Mouse (Mus musculus) midbrain, embryonic 13.5 days (tissue): Measurements from ENCODE around the gene Rnf44. TPM values are rescaled to one million over a fixed set of nuclear protein-coding genes. Genes with fewer than 3 reads are reported as not detected.

Experiments
- ATAC-seq: fragments of 200-750 bp; cut with Nextera tagmentation; 2 replicates; pipeline ENCODE4 v1.8.0; 2017; ENCODE audit warnings: mild to moderate bottlenecking, moderate TSS enrichment, moderate library complexity
- H3K27ac ChIP-seq: fragments of 300-500 bp; sonication (generic); 2 replicates; pipeline ENCODE4 v1.5.1; 2015; ENCODE audit warnings: inconsistent platforms, mild to moderate bottlenecking, moderate library complexity
- H3K27me3 ChIP-seq: fragments of 300-500 bp; sonication (generic); 2 replicates; pipeline ENCODE4 v1.6.1; 2015; ENCODE audit warnings: mild to moderate bottlenecking, inconsistent platforms
- H3K36me3 ChIP-seq: fragments of 300-500 bp; sonication (generic); 2 replicates; pipeline ENCODE4 v1.6.1; 2015; ENCODE audit warnings: mild to moderate bottlenecking, inconsistent platforms
- H3K4me1 ChIP-seq: fragments of 300-500 bp; sonication (generic); replicated peaks from 2 replicates; pipeline ENCODE4 v1.6.1; 2015; ENCODE audit warnings: inconsistent platforms
- H3K4me2 ChIP-seq: fragments of 300-500 bp; sonication (generic); replicated peaks from 2 replicates; pipeline ENCODE4 v1.6.1; 2015; ENCODE audit warnings: moderate library complexity, mild to moderate bottlenecking, inconsistent platforms
- H3K4me3 ChIP-seq: fragments of 300-500 bp; sonication (generic); replicated peaks from 2 replicates; pipeline ENCODE4 v1.5.1; 2015; ENCODE audit warnings: mild to moderate bottlenecking, inconsistent platforms
- H3K9ac ChIP-seq: fragments of 300-500 bp; sonication (generic); replicated peaks from 2 replicates; pipeline ENCODE4 v1.6.1; 2015; ENCODE audit warnings: mild to moderate bottlenecking, inconsistent platforms
- H3K9me3 ChIP-seq: fragments of 300-500 bp; sonication (generic); 2 replicates; pipeline ENCODE4 v1.6.1; 2016; ENCODE audit warnings: mild to moderate bottlenecking, inconsistent platforms
- WGBS: fragments of 180-500 bp; shearing (Covaris S2); methylation state at CpG from one replicate; pipeline ENCODE4 v1.1.7; 2015; 5-methylcytosine and 5-hydroxymethylcytosine counted together
- polyA plus RNA-seq: library from polyadenylated mRNA; unstranded; fragments of >200 nt; fragmentation: Nextera tagmentation; extraction: Ambion mirVana; gene quantifications from 2 replicates; pipeline ENCODE4 v1.2.1, GENCODE M21; 2015

Rnf44 gene
- polyA plus RNA-seq, 1 experiment from 2014 or later = 109 TPM

DNA sequence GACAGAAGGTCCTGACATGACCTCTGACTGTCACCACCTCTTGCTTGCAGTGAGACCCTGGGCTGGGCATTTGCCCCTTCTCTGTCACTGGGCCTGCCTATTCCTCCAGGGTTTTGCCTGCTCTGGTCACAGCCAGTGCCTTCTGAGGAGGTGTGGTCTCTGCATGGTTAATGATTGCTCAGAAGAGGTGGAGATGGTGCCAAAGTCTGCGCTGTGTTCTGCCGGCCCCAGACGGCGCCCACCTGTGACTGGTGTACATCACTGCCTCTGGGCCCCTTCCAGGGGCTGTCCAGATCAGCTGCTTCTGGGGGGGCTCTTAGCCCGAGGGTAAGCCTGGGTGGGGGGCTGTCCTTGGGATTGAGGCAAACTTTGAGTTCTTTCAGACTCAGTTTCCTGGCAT lies 7.5 kb upstream of the Rnf44 start, which contains the start of gene Cdhr2:
TSS of gene Cdhr2 (plus strand) at position 219 of the 400 bp plus-strand sequence.
- Histone ChIP-seq H3K4me3 (no peak within 1 kb of the TSS), H3K9ac (no peak within 1 kb of the TSS), H3K27me3 (no peaks in the 10 kb centered on the region), H3K9me3 (no peaks in the 10 kb centered on the region), H3K36me3 (no peaks in the 10 kb centered on the region), H3K4me1 (no peaks in the 10 kb centered on the region), H3K4me2 (no peak within 1 kb of the TSS), H3K27ac (no peak within 1 kb of the TSS)
- no peak; the same call in 1 of the 2 replicates for ATAC-seq
- 78% methylated on average over 5 of the region's 5 CpGs for WGBS

DNA sequence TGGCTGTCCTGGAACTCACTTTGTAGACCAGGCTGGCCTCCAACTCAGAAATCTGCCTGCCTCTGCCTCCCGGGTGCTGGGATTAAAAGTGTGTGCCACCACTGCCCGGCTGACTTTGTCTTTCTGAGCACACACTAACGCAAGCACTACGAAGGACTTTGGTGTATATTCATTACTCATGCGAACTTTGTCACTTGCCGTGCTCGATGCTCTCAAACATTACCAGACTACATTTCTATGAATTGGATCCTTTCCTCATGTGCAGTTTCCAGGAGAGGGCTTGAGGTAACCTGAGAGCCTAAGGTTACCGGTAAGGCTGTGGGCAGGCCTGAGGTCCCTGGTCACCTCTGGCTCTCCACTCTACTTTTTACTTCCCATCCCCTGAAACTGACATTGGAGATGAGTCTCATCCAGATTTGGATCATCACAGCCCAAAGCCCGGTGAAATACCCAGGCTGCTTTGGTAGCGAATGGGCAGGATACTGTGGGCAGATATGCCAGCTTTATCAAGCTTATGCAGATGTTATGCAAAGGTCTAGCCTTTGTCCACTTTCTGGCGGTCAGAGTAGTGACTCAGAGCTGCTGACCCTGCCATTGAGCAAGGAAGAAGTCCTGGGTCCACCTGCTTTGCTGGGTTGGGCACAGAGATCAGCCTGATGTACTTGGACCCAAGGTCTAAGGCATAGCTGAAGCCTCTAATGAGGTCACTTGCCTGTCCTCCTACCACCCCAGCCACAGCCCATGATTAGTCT lies 1.9 kb upstream of the Rnf44 start:
- H3K27me3 ChIP-seq = no peaks in the 10 kb centered on the region
- H3K9me3 ChIP-seq = no peaks in the 10 kb centered on the region
- WGBS = 90% methylated on average over 11 of the region's 11 CpGs
- peaks cover 29% of the 10 kb centered on the region for H3K4me1 ChIP-seq
- H3K4me3 ChIP-seq = no peak overlapping the region
- no peaks in the 10 kb centered on the region for H3K36me3 ChIP-seq
- H3K27ac ChIP-seq = no peak overlapping the region
- no peak overlapping the region for H3K4me2 ChIP-seq
- no peak for ATAC-seq
- H3K9ac ChIP-seq = no peak overlapping the region

DNA sequence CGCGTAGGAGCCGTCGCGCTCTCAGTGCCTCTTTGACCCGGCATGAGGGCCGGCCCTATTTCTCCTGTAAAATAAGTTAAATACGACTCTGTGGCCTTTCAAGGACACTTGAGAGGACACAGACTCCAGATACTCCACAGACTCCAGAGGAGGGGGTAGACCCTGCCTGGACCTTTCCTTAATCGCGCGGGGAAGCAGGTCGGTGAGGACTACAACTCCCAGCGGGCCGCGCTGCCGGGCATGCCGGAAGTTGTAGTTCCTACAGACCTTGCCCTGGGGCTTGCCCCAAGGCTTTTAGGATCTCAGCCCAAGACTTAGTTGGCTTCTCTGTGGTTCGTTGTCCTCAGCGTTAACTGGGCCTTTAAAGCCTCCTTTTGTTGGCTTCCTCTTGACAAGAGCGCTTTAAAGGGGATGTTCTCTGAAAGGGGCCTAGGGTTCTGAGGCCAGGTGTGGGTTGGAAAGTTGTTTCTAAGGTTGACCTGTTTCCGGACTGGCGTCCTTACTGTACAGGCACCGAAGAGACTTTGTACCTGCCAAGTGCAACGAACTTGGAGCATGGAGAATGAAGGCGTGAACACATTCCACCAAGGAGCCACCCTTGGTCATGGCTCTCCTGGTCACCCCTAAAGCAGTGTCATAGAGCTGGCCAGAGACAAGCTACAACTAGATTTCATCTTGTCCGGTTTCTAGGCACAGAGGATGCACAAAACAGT lies 797 bp upstream of the Rnf44 start:
- Histone ChIP-seq H3K4me2 (peak overlapping the region; percentile 52), H3K4me1 (peaks cover 38% of the 10 kb centered on the region), H3K27ac (peak overlapping the region; percentile 93), H3K4me3 (peak overlapping the region; percentile 99), H3K9ac (peak overlapping the region; percentile 70), H3K36me3 (no peaks in the 10 kb centered on the region), H3K9me3 (no peaks in the 10 kb centered on the region), H3K27me3 (no peaks in the 10 kb centered on the region)
- ATAC-seq = peak; percentile 84
- WGBS = 17% methylated on average over 26 of the region's 26 CpGs

DNA sequence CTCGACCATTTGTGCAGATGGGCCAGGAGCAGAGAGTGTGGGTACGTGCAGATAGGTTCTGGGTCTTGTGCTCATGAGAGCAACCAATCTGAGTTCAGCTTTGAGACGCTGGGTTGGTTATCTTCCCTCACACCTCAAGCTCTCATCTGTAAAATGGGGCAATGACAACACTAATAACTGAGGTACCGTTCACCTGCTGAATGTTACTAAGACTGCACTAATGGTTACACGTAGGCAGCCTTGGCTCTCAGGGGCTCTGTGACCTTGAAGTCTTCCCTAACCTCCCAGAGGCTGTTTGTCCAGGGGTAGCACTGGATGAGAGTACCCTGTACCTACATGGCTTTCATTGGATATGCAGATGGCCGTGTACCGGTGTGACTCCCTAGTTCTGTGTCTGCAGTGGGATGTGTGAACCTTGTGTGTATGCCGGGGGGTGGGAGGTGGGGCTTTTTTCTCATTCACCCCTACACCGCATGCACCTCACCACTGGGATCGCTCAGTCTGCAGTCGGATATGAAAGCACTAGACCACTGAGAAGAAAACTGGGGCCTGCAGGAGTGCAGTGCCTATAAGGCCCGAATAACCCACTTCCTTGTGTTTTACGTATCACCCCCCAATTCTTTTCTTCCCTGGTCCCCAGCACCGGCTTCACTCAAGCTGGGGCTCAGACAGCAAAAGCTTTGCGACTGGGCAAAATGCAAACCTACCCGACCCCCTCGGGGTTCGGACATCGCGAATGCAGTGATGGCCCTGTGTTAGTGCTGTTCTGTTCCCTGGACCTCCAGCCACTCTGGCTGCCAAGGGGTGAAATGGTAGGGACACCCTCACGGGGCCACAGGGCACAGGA lies 773 bp downstream of the Rnf44 start:
- H3K27me3 ChIP-seq = no peaks in the 10 kb centered on the region
- ATAC-seq = no peak; the same call in 1 of the 2 replicates
- WGBS = 15% methylated on average over 21 of the region's 21 CpGs
- H3K27ac ChIP-seq = peak overlapping the region; percentile 93
- H3K4me1 ChIP-seq = peaks cover 50% of the 10 kb centered on the region
- H3K4me3 ChIP-seq = peak overlapping the region; percentile 99
- peak overlapping the region; percentile 99 for H3K9ac ChIP-seq
- no peaks in the 10 kb centered on the region for H3K36me3 ChIP-seq
- peak overlapping the region; percentile 74 for H3K4me2 ChIP-seq
- H3K9me3 ChIP-seq = no peaks in the 10 kb centered on the region

DNA sequence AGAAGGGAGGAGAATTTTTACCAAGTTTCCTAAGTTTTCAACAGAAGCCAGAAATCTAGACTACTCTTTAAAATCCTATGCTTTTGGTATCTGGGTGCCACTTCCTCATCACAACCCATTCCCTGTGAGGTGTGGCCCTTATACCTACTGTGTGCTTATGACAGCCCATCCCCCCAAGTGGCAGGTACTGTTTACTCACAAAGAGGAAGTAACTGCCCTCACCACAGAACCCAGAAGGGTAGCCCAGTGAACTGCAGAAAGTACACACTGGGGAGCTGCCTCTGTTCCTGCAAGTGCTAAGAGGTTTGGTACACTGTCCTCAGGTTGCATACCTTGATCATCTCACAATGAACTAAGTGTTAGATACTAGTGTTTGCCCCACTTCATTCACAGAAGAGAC lies 2.0 kb downstream of the Rnf44 start:
- Histone ChIP-seq H3K4me3 (peak overlapping the region; percentile 99), H3K4me1 (peaks cover 50% of the 10 kb centered on the region), H3K9ac (peak overlapping the region; percentile 99), H3K27ac (no peak overlapping the region), H3K36me3 (no peaks in the 10 kb centered on the region), H3K27me3 (no peaks in the 10 kb centered on the region), H3K9me3 (no peaks in the 10 kb centered on the region), H3K4me2 (peak overlapping the region; percentile 74)
- no peak for ATAC-seq

DNA sequence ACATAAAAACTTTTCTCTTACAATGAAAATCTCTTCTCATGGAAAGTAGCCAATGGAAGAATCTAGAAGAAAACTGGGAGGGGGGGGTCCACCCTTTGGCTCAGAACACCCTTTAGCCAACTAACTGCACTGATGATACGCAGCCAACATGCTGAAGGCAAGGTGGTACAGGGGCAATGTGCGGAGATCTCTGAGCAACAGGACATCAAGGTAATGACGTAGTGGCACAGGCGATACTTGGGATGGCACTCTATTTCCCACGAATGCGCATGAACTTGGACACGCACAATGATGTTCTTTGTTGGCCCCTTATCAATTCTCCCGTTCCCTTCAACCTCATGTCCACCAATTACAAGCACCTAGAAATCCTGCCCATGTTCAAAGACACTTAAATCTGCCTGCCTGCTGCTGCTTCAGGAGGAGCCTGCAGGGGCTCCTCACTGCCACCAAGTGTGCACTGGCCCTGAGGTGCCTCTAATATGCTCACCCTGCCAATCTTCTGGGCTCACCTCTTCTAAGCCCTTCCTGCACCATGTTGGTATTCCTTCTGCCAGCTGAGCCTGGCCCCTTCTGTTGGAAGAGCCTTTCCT lies 3.5 kb downstream of the Rnf44 start:
- ATAC-seq = no peak
- Histone ChIP-seq H3K9me3 (no peaks in the 10 kb centered on the region), H3K9ac (no peak overlapping the region), H3K27ac (no peak overlapping the region), H3K4me1 (peaks cover 63% of the 10 kb centered on the region), H3K36me3 (no peaks in the 10 kb centered on the region), H3K4me2 (no peak overlapping the region), H3K4me3 (no peak overlapping the region), H3K27me3 (no peaks in the 10 kb centered on the region)
- WGBS = 93% methylated on average over 8 of the region's 8 CpGs

DNA sequence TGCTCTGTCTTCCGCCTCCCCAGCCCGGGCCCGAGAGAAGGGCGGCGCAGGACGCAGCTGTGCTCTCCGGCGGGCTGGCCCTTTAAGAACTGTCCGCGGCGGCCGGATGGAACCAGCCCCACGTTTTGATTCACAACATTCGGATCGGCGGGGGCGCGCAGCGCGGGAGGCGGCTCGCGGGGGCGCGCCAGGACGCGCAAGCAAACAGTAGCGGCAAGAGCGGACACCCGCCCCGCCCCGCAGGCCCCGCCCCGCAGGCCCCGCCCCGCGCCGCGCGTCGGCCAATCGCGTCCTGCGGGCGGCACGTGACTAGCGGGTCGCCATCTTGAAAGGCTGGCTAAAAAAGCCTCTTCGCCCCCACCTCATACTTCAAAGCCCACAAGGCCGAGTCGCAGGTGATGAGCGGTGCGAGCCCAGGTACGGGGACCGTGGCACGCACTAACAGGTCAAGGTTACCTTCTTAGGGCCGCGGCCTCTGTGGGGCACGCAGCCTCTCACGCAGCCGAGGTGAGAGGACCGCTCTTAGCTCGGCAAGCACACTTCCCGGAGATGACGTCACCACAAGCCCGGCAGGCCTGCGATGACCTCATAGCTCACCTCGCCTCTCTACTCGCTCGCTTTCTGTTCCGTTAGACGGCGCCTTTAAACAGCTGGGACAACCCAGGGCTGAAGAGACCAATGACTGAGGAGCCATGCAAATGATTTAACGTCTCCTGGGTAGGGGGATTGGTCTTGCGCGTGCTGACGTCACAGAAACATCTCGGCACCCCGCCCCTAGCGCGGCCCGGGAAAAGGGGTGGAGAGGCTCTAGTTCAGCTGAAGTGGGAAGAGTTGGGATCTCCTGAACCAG lies 5.9 kb downstream of the Rnf44 start:
- Histone ChIP-seq H3K4me1 (peaks cover 70% of the 10 kb centered on the region), H3K27ac (peak overlapping the region; percentile 98), H3K4me2 (peak overlapping the region; percentile 95), H3K9me3 (no peaks in the 10 kb centered on the region), H3K27me3 (no peaks in the 10 kb centered on the region), H3K36me3 (peaks cover 15% of the 10 kb centered on the region), H3K9ac (peak overlapping the region; percentile 99), H3K4me3 (peak overlapping the region; percentile 95)
- peak; percentile 91 for ATAC-seq
- 0% methylated on average over 79 of the region's 82 CpGs for WGBS

DNA sequence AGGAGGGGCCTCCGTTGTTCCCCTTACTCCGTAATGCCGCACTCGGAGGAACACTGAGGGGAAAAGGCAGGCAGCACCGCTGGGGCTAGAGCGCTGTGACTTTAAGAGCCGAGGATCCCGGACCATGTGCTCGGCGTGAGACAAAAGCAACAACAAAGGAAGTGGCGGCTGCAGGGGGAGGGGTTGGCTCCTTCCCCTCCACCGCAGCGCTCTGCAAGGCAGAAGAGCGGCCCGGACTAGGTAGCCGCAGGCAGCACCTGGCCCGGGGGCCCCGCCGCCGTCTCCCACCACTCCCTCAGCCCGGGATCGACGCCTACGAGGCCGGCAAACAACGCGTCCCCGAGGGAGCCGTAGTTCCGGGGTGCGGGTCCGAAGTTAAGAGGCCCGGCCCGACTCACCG lies 6.6 kb downstream of the Rnf44 start:
- ATAC-seq = peak; percentile 72
- 0% methylated on average over 35 of the region's 35 CpGs for WGBS
- Histone ChIP-seq H3K4me3 (peak overlapping the region; percentile 95), H3K27ac (peak overlapping the region; percentile 98), H3K9ac (peak overlapping the region; percentile 99), H3K9me3 (no peaks in the 10 kb centered on the region), H3K36me3 (peaks cover 22% of the 10 kb centered on the region), H3K27me3 (no peaks in the 10 kb centered on the region), H3K4me1 (peaks cover 63% of the 10 kb centered on the region), H3K4me2 (peak overlapping the region; percentile 95)

DNA sequence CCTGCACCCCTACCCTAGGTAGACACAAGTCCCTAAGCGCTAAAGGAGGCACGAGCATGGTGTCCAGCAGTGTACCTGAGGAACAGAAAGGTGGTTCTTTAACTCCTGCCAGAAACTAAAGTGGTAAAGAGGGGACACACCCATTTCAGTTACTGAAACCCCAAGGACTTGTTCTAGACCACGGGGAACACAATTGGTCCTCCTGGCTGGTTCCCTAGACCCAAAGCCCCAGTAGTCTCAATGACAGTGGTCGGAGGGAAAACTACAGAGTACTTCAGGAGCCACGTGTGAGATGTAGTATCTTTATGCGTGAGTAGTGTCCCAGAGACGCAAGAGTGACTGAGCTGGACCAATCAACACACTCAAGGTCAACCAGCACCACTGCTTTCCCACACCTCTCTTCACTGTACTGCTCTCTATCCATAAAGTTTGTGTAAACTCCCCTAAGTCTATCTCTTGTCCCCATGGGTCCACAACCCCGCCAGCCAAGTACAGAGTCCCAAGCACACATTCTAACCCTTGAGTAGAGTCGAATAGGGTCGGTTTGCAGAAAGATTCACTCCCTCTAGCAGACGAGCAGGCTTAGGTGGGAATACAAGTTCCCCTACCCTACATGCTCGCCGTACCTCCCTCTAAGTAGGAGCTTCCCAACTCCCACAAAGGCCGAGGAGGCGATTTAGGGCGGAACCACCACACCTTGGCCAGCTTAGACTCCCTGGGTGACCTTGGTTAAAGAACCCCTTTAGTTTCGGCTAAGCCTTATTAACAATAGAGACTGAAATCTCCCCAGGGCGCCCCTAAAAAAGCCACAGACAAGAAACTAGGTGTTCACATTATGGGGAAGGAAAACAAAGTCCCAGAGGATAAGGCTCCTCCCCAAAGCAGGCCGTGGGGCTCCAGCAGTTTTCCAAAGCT lies 7.3 kb downstream of the Rnf44 start:
- peak overlapping the region; percentile 95 for H3K4me2 ChIP-seq
- H3K27ac ChIP-seq = peak overlapping the region; percentile 98
- no peaks in the 10 kb centered on the region for H3K9me3 ChIP-seq
- H3K36me3 ChIP-seq = peaks cover 29% of the 10 kb centered on the region
- peaks cover 56% of the 10 kb centered on the region for H3K4me1 ChIP-seq
- no peak for ATAC-seq
- H3K4me3 ChIP-seq = peak overlapping the region; percentile 95
- peak overlapping the region; percentile 99 for H3K9ac ChIP-seq
- H3K27me3 ChIP-seq = no peaks in the 10 kb centered on the region
- 6% methylated on average over 19 of the region's 19 CpGs for WGBS

DNA sequence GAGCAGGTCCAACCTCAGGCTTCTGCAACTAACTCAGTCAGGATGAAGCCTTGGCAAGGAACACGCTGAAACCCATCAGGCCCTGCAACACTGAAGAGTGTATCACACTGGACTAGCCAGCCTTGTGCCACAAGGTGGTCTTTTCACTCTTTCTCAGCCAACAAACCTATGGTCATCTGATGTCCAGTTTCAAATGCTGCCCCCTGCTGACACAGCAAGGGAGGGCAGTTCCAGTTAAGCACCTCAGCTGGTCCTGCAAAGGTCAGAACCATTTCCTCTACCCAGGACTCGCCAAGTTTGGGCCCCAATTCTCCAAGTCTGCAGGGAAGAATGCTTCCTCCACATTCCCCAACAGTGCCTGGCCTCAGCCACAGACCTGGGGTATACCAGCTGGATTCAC lies 8.5 kb downstream of the Rnf44 start:
- WGBS = 47% methylated on average over 2 of the region's 2 CpGs
- H3K9me3 ChIP-seq = no peaks in the 10 kb centered on the region

More for the DNA sequence above, 8.5 kb downstream of the Rnf44 start:
- ATAC-seq = no peak
- Histone ChIP-seq H3K27me3 (no peaks in the 10 kb centered on the region), H3K4me1 (peaks cover 44% of the 10 kb centered on the region), H3K36me3 (peaks cover 41% of the 10 kb centered on the region), H3K27ac (peak overlapping the region; percentile 19; the same call in 1 of the 2 replicates), H3K4me3 (peak overlapping the region; percentile 95), H3K4me2 (peak overlapping the region; percentile 95), H3K9ac (peak overlapping the region; percentile 99)
